Mouse (Mus musculus) duodenum, adult 2 months (tissue): ENCODE results near the gene Gm45753. TPM values are rescaled to one million over a fixed set of nuclear protein-coding genes. Genes with fewer than 3 reads are reported as not detected.

Source experiments
- polyA plus RNA-seq: library from polyadenylated mRNA; depleted of rRNA; stranded (reverse); fragments of >200 nt; gene quantifications from 2 replicates; pipeline ENCODE4 v1.2.3, GENCODE M21; 2012; ENCODE audit warnings: low replicate concordance; rRNA removed

Gm45753 gene
- polyA plus RNA-seq, result not detected in 2 replicates

DNA sequence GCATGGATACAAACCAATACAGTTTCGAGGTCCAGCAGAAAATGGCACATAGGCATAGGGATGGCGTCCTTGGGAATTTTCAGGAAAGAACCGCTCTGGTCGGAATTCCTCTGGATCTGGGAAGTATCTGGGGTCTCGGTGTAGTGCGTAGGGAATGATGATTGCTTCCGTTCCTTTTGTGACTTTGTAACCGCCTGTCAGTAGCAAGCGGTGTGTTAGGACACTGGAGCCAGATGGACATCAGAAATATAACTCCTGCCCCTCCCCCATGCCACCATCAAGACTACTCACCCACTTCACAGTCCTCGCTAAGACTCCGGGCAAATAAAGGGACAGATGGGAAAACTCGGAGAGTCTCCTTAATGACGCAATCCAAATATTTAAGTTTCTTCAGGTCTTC lies at the start of gene Gm45753:
Gene Gm45753, minus strand, starts transcription at position 101 of the 400 bp plus-strand sequence.

DNA sequence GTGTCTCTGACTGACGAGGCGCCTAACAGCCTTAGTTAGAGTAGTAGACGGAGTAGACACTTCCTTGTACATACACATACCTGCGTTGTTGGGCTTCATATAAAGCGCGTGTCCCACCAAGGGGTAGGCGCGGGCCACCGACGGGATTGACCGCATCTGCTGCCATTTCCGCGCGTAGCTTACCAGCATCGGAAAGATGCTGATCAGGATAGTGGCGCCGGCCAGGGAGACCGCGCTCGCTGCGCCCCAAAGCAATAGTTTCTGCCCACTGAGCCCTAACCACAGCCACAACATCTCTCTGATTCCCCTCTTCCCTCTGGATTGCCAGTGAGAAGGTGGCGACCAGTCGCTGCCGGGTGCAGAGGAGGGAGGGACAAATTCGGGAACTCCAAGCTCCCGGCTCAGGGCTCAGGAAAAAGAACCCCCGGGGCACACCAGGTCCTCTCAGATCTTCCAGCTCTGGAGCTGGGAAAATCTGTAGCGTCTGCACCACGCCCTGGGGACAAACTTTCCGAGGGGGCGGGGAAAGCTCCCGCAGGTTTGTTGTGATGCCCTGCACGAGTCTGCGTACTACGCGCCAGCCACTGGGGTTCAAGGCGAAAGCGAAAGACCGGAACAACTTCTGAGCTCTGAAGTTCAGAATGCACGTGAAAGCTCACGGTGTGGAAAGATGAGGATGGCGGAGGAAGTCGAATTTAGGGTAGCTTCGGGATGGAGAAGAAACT lies 24.6 kb upstream of the Gm45753 start, which contains the start of gene Cyp4v3:
Gene Cyp4v3, minus strand, starts transcription at position 532 of the 725 bp plus-strand sequence.

DNA sequence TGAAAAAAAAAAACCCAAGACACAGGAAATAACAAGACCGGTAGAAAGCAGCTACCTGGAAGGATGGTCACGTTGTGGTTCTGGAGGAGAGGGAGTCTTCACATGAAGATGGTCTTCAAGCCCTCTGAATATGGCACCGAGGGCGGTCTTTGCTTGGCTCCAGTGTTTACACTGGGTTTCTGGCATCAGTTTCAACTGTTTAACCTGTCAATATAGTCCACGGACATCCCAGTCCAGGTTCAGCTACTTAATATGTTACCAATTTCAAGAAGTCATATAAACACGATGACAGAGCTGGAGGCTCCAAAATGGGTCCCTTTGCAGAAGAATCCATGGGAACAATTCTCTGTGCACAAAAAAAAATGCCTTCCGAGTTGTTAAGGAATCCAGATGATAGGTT lies 13.6 kb downstream of the Gm45753 start, which contains the start of gene Klkb1:
Gene Klkb1, minus strand, starts transcription at position 173 of the 400 bp plus-strand sequence.

DNA sequence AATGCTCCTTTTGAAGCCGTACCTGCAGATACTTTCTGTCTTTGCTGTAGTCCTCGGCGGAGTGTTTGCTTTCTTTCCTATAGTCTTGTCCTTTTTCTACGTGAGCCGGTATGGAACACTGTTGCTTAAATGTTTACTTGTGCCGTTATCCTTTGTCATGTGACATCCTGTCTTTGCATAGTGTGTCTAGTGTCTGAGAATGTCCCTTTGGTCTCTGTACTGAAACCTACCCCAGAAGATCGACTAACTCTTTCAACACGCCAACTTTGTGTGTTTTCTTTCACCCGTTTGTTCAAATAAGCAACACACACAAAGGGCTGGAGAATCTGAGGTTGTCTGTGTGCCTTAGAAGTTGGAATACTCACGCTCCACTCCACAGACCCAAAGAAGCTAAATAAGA lies 46.3 kb downstream of the Gm45753 start, which contains the start of gene F11:
Gene F11, minus strand, starts transcription at position 112 of the 400 bp plus-strand sequence.

Other genes with a start within 250 kb of the Gm45753 start
- 0.19 and 0.29 TPM in 2 replicates for gene Mtnr1a, start 239.3 kb downstream of the Gm45753 start, polyA plus RNA-seq
- not detected in 2 replicates for gene F11, start 46.4 kb downstream of the Gm45753 start, polyA plus RNA-seq
- 0.06 and 0.18 TPM in 2 replicates for gene Klkb1, start 13.6 kb downstream of the Gm45753 start, polyA plus RNA-seq
- 11.7 and 36.3 TPM in 2 replicates for gene Cyp4v3, start 24.8 kb upstream of the Gm45753 start, polyA plus RNA-seq
- gene Fam149a, start 73.8 kb upstream of the Gm45753 start, polyA plus RNA-seq, result 1.8 and 3.8 TPM in 2 replicates
- gene Tlr3, start 102.6 kb upstream of the Gm45753 start, polyA plus RNA-seq, result 3.7 and 12.0 TPM in 2 replicates
- gene Sorbs2, start 199.3 kb upstream of the Gm45753 start, polyA plus RNA-seq, result 1.7 and 8.0 TPM in 2 replicates